Mouse (Mus musculus) cerebellum, adult 11-12 months (tissue): ENCODE measurements around the gene Gbp3.
A peak's percentile ranks its signal among the peaks of the same experiment; 100 is the strongest.

Experiments
- DNase-seq: peaks from one replicate; pipeline ENCODE4 v3.0.0; 2022

Gene Gbp3

DNA sequence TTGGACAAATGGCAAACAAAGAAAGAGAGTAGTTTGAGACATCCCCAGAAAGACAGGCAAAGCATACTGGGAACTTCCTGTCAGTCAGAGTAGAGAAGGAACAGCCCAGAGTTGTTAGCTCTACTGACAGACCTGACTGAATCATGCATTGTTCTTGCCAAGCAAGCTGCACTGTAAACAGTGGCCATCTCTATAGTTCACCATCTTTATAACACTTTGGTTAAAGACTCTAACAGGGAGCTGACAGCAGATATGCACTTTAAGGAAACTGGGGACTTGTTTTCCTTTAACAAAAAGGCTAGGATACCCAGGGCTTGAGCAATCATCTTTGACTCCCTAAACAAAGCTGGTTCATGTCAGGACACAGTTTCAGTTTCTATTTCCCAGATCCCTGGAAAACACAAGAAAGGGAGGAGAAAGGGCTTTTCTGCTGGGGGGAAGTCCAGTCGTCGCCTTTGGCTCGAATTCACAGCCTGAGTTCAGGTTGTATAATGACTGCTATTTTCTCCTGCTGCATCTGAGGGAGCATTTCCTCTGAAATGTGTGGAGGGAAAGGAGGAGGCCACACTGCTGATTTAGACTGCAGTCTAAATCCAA is at the start of gene Gbp3:
TSS of gene Gbp3 (plus strand) at position 395 of the 597 bp plus-strand sequence.
- no peak for DNase-seq

DNA sequence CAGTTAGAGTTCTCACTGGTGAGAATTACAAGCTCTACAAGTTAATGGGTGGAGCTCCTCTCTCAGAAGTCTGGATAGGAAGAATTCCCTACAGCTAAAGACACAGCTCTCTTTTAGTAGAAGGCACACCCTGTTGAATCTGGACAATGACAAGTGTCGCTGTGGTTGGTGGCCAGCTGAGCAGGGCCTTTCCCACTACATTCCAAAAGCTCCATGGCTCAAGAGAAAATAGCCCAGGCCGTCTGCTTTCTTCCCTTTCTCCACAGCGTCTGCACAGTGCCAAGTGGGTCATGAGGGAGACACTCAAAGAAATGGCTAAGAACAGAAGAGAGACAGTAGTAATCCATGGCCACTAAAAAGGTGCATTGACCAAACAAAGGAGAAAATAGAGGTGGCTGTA is 31.7 kb upstream of the Gbp3 start:
- no peak for DNase-seq

DNA sequence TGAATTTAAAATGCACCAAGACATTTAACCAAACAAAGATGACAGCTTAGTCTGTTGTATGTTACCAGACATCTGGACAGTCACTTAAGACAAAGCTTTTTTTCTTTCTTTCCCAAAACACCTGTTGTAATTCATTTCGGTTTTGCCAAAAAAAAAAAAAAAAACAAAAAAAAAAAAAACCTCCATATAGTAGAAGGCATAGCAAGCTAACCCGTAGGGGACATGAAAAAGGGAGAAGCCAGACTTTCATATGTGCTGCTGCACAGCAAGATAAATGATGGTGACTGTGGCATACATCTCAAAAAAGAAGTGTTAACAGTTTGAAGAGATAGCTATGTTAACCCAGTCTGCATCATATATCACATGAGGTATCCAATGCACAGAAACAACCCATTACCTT is 30.2 kb upstream of the Gbp3 start:
- no peak for DNase-seq

DNA sequence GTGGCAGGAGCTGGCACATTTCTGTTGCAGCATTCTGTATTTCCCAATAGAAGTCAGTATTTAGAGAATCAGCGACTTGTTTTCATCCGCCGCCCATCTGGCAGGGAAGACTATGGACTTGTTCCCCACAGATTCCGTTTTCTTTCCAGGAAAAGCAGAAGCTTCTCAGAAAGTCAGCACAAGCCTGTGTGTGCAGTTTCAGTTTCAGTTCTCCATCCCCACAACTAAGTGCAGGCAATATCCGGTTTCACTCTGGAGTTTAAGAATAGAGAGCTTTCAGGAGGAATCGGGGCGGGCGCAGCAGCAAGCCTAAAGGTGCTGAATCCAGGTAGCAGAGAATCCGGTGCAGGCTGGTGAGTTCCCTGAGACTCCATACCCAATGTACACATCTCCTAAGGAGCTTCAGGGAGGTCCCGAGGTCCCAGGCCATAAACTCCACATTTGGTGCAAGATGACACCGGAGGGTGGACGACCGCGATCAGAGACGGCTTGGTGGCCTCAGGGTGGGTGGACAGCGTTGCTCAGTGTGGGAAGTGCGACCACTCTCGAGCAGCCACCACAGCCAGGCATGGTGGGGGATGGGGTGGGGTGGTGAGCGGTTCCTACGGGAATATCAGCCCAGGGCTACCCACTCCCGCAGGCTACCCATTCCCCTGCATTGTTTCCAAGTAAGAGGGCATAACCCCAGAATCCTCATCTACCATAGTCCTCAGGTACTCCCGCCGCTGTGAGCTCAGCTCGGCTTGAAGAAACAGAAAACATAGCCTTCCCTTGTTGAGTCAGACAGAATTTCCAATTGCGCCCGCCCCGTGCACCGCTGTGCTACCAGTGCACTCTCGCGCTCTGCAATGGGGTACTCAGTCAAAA is 29.5 kb upstream of the Gbp3 start, which contains the start of gene Gbp7:
TSS of gene Gbp7 (plus strand) at position 256 of the 867 bp plus-strand sequence.
- DNase-seq = no peak

DNA sequence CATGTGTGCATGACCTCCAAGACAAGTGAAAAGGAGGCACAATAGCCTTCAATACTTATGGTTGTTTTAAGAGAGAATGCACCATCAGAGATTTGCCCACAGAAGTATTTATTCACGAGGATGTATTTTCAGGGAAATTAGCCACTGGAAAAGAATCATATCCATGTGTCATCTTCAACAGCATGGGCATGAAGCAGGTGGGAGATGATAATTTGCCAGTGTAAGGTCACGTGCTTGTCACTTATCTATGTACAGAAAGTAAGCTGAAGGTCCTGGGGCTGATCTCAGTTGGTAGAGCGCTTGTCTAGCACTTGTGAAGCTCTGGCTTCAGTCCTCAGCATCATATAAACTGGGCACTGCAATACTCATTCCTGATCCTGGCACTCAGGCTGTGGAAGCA is 28.2 kb upstream of the Gbp3 start:
- DNase-seq = no peak

DNA sequence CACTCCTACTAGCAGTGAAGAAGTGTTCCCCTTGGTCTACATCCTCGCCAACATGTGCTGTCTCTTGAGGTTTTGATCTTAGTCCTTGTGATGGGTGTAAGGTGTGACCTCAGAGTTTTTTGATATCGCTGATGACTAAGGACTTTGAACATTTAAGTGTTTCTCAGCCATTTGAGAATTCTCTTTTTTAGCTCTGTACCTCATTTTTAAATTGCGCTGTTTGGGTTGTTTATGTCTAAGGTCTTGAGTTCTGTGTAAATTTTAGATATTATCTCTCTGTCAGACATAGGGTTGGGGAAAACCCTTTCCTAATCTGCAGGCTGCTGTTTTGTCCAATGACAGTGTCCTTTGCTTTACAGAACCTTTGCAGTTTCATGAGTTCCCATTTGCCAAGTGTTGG is 26.6 kb upstream of the Gbp3 start:
- DNase-seq = no peak

DNA sequence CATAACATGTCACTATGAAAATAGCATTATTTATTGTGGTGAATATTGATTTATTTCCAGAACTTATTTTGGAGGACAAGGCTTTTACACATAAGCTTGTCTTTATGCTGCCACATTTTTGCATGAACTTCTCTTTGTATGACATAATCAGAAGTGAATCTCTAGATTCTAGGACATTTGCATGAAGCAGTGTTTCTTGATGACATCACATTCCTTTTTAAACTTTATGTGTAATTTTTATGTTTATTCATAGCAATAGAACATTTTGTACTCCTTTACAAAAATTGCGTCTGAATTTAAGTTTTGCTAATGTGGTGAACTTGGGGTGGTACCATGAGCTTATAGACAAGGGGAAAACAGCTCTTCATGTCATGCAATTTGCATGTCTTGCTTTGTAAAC is 24.2 kb upstream of the Gbp3 start:
- DNase-seq = no peak

DNA sequence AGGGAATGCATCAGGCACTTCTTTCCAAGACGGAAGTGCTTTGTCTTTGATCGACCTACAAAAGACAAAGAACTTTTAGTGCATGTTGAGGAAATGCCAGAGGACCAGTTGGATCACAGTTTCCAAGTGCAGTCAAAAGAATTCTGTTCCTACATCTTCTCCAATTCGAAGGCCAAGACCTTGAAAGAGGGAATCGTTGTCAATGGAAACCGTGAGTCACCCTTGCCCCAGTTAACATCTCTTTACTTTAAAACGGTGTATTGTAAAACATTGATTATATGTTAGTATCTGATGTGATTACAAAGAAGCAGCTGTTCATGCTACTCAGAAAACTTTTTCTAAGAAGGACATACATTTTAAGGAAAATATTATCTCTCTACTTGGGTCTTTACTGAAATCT is 18.4 kb upstream of the Gbp3 start:
- no peak for DNase-seq

DNA sequence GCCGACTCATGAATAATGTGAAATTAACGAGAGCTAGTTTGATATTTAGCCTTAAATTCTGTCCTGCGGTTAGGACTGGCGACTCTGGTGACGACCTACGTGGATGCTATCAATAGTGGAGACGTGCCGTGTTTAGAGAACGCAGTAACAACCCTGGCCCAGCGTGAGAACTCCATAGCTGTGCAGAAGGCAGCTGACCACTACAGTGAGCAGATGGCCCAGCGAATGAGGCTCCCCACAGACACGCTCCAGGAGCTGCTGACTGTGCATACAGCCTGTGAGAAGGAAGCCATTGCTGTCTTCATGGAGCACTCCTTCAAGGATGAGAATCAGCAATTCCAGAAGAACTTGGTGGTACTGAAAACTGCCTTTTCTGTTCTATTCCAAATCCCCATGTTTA is 17.1 kb upstream of the Gbp3 start:
- peak; percentile 18 for DNase-seq

DNA sequence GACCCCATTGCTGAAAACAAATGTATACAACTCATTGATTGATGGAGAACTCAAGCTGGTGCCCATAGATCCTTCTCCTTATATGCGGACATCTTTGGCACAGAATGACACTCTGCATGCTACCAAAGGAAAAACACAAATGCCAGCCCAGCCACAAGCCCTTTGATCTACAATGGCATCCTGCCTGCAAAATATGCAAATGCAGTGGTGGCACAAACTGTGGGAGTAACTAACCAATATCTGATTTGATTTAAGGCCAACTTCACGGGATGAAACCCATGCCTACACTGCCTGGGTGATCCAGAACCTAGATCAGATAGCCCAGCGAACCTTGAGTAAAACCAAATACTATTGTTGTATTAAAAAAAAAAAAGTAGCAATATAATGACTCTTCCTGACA is 13.1 kb upstream of the Gbp3 start:
- DNase-seq = no peak

DNA sequence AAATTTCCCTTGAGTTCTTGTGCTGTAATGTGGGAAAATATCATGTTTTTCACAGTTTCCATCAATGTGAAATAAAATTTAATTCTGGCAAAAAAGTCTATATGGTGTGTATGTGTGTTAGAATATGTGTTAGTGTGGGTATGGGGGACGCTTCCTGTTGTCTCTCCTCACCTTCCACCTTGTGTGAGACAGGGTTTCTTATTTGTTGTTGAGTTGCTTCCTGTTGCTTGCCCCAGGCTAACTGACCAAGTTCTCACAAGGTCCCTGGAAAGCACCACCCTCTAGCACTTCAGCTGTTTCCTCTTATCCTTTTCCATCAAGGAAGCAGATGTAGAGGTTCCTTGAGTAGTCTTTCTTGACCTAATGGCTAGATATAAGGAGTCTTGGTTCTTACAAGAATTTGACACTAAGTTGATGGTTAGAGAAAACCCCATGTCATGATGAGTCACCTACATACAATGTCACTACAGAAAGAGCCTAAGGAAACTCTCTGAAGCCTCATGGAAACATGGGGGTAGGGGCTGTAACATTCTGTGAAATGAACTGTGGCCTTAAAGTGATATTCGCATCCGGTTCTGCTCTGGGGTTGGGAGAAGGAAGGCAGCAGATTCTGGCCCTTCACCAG is 9.7 kb upstream of the Gbp3 start:
- no peak for DNase-seq

DNA sequence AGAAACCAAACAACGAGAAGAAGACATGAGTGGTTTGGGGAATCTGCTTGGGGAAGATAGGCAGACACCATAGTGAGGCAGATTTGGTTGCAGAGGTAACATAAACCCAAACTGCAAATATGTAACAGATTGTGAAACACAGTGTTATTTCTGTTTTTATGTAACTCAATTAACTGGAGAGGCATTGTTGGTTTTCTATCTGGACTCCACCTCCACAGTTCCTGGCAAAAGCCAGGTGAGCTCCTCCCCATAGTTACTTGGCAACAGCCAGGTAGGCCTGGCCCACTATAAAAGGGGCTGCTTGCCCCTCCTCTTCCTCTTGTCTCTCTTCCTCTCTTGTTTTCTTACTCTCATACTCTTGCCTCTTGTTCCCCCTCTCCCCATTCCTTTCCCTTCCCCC is 5.2 kb upstream of the Gbp3 start:
- DNase-seq = no peak

DNA sequence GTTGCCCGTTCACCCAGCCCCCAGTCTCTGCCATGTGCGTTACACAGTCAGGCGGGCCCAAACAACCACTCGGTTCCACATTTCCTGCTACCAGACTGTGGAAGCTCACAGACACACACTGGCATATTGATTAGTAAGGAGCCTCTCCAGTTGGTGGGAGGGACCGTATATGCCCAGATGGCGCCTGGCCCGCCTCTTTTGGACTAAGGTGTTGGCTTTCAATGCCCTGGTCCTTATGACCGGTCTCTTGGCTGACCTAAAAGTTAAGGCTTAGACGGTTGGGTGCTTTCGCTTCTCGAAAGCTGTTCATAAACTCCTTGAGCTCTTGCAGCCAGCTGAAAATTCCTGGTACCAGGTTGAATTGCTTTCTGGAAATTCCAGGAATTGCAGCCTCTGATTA is 4.2 kb upstream of the Gbp3 start:
- no peak for DNase-seq

DNA sequence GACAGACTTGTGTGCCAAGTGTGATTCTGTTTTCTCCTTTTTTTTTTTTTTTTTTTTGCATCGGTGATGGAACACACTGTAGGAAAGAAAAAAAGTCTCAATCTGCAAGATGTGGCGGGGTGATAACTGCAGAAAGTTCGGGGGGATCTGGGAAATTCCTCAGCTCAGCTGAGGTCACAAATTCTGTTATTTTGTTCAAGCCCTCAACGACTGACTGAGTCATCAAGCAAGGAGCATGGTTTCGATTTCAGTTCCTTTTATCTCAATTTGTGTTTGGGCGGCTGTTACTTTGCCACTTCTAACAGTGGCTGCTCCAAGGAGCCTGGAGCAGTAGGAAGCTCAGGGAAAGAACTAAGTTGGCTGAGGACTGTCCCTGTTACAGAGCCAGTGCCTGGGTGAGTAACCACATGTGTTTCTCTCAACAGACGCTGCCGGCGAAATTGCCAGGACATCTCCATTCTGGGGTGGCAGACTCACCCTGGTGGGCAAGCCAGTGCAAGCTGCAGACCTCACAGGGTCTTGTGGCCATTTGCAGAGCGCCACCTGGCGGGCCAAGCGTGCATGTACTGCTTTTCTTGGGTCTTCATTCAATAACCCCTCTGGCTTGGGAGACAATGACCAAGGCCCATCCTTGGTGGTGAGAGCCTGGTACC is 596 bp downstream of the Gbp3 start:
- peak; percentile 60 for DNase-seq

DNA sequence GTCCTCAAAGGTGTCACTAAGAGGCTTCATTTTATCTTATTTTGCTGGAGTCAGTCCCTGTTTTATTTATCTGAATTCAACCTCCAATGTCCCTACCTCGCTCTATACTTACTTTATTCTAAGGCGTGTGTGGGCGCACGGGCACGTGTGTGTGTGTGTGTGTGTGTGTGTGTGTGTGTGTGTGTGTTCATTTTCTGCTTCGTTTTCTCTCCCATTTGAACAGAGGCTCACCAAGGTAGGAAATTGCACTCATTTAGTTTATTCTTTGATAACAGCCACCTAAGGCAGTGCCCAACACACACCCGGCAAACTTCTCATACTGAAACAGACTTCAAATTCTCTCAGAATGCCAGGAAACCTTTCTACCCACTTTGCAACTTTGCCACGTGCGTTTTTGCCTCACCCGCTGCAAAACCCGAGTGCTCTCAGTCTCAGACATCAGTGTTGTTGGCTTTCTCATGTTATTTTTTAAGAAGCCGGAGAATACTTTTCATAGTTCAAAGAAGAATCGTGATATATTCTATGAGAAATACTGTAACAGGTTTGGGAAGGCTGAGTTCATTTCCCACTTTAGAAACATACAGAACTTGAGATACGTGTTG is 1.3 kb downstream of the Gbp3 start:
- DNase-seq = no peak

DNA sequence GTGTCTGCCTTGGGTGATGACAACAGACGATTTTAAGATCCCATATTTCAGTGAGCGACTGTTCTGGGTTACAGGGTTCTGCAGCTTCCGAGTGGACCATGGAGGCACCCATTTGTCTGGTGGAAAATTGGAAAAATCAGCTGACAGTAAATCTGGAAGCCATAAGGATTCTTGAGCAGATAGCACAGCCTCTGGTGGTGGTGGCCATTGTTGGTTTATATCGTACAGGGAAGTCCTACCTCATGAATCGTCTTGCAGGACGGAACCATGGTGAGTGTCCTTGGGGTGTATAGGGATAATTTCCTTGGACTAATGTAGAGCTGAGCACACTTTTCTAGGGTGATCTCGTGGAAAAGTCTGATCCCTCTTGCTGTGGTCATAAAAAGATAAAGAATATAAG is 1.8 kb downstream of the Gbp3 start:
- no peak for DNase-seq

DNA sequence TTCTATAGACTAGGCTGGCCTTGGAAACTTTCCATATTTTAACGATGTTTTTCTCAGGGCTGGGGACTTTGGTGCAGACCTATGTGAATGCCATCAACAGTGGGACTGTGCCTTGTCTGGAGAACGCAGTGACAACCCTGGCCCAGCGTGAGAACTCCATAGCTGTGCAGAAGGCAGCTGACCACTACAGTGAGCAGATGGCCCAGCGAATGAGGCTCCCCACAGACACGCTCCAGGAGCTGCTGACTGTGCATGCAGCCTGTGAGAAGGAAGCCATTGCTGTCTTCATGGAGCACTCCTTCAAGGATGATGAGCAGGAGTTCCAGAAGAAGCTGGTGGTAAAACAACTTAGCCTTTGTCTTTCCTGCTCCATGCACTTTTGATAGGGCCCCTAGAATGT is 7.7 kb downstream of the Gbp3 start:
- DNase-seq = peak; percentile 32

DNA sequence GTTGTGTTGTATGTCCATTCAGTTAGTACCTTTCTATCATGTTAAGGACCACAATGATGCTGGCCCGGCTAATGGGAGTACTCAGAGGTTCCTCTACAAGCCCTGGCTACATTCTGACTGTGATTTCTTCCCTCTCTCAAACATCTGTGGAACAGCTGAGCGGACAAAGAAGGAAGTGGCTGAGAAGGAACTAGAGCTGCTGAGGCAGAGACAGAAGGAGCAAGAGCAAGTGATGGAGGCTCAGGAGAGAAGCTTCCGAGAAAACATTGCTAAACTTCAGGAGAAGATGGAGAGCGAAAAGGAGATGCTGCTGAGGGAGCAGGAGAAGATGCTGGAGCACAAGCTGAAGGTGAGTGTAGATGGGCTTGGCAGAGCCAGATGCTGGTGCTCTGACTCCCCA is 10.9 kb downstream of the Gbp3 start:
- DNase-seq = no peak

DNA sequence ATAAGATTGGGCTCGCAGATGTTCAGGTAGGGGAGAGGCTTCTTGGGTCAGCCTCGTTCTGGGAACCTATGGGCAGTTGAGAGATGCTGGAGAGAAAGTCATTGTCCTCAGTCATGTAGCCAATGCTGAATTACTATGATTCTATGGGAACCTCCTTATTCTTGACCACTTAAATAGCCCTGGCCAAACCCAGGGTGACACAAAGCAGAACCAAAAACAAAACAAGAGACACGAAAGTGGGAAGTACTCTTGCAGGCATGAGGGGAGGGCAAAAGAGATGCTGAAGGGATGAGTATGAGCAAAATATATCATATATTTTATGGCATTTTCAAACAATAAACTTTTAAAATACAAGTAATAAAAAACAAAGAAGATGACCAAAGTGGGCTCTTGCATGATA is 17.3 kb downstream of the Gbp3 start:
- DNase-seq = no peak

DNA sequence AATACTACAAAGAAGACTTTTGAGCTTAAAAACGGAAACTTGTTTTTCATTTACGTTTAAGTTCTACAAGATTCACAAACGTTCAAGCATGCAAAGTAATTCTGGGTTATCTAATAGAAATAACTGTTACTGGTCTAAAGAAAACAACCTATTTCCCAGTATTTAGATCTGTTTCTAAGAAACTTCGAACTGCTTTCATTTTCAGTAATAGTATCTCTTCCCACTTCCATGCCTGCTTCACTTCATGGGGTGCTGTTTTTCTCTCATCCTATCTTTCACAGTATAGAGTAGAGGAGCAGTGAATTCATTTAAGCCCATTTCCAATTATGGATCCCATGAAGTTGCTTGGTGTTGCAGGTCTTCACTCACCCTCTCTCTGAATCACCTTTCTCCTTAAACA is 18.5 kb downstream of the Gbp3 start:
- no peak for DNase-seq

DNA sequence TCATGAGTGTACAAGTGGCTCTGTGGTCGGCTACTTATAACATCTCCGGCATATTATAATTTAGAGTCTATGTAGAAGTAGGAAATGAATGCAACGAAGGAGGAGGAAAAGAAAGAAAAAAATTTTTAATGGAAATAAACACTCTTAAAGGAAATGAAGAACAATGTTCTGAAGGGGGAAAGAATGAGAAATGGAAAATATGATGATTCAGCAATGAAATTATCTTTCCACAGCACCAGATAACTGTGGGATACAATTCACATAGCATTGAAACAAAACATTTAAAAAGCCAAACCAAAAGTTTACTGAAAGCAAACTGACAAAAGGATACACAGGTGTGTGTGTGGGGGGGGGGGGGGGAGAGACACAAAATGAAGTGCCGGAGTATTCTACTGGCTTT is 23.2 kb downstream of the Gbp3 start:
- DNase-seq = no peak

DNA sequence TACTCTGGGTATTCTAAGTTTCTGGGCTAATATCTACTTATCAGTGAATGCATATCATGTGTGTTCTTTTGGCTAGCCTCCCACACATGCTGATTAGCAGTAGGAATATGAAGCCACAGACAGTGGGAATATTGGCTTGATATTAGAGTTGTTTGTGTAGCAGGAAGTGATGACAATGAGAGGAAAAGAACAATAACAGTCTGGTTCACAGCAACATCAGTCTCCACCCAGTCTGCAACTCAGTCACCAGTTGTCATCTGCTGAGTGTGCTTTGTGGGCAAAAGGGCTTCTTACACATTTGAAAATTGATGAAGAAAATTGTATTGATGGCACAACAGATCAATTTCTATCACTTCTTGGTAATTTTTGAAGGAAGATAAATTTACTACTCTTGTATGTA is 27.6 kb downstream of the Gbp3 start:
- no peak for DNase-seq

DNA sequence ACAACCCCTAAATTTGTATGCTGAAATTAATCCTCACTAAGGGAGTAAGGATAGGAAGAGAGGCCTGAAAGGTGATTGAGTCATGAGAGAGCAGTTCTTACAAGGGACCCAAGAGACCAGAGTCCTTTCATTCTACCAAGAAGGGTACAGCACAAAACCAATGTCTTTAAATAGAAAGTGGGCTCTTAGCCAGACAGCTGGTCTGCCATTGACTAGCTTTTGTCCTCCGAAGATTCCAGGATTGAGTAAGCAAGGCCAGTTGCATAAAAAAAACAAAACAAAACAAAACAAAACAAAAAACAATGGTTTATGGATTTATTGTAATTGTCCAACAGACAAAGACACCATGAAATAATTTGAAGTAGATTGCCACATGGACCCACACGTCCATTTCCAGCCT is 29.1 kb downstream of the Gbp3 start:
- no peak for DNase-seq
